In genomic region chr7:4130686-4131452, GRCm38 (mm10) we compare ENCODE assay signal across 8 mouse cellular contexts. TPM values are rescaled to one million over a fixed set of nuclear protein-coding genes. Genes with fewer than 3 reads are reported as not detected.
DNase-seq lines count a peak whose midpoint lies in the region; ATAC-seq and TF ChIP-seq lines count a peak whose summit lies in the region.

No protein-coding gene starts in this region.

- H3K9ac ChIP-seq in midbrain, embryonic 11.5 days (ENCODE audit: low read length) = no peak overlapping the region; the same call in 1 of the 2 replicates

- no peaks in the 10 kb centered on the region for H3K27me3 ChIP-seq in midbrain, embryonic 11.5 days (ENCODE audit: control insufficient read depth, insufficient read depth, low read length)
- no peaks in the 10 kb centered on the region; the same call in 1 of the 2 replicates for H3K27me3 ChIP-seq in spleen, adult 2 months (ENCODE audit: control insufficient read depth, insufficient read depth, low read length)

- H3K4me2 ChIP-seq in midbrain, embryonic 11.5 days = no peak overlapping the region

- TF ChIP-seq POLR2A in spleen, adult 2 months (IDR thresholded peaks at IDR 0.05; ENCODE audit: low read depth, low read length) = no peak

- peak; percentile 83 for ATAC-seq in midbrain, embryonic 11.5 days (ENCODE audit: low FRiP score)

- H3K36me3 ChIP-seq in midbrain, embryonic 11.5 days (ENCODE audit: control insufficient read depth, insufficient read depth, low read length) = peaks cover 11% of the 10 kb centered on the region
- no peaks in the 10 kb centered on the region for H3K36me3 ChIP-seq in spleen, adult 2 months (ENCODE audit: control insufficient read depth, insufficient read depth, low read length)

- intact Hi-C loops in heart, postnatal 25 days (cut with DNase I) = loop anchor here (2.0 to 10.0 kb wide), 2 partner anchors 296 to 374 kb away; partner anchors contain the start of gene Ppp1r12c
- intact Hi-C loops in gastrocnemius, adult 2 months (cut with DNase I) = loop anchor here (2.0 to 10.0 kb wide), 2 partner anchors 296 to 516 kb away; partner anchors contain the start of genes Ndufa3 and Oscar
- intact Hi-C loops in left cerebral cortex, postnatal 4 days (cut with DNase I) = no loop called here

- H3K27ac ChIP-seq in gastrocnemius, adult 2 months = no peak overlapping the region
- H3K27ac ChIP-seq in midbrain, embryonic 11.5 days (ENCODE audit: low read depth, low read length) = no peak overlapping the region; the same call in 1 of the 2 replicates
- H3K27ac ChIP-seq in spleen, adult 2 months (ENCODE audit: insufficient read depth, low read length) = no peak overlapping the region

- DNase-seq in heart, adult 11 months = peak; percentile 94
- DNase-seq in heart, postnatal 25 days (ENCODE audit: low spot score) = no peak
- DNase-seq in cerebellum, adult 9-11 months = peak; percentile 85
- peak; percentile 85 for DNase-seq in gastrocnemius, adult 2 months
- peak; percentile 92 for DNase-seq in induced T-regulatory cell, adult 2 months (ENCODE audit: low read depth)
- peak; percentile 92 for DNase-seq in left cerebral cortex, postnatal 4 days
- DNase-seq in midbrain, embryonic 11.5 days (ENCODE audit: low spot score, missing footprints) = peak; percentile 98
- DNase-seq in spleen, adult 2 months (ENCODE audit: low read depth in 1 of 2, low spot score in 2 of 2) = peak; percentile 62 to 75

- no peaks in the 10 kb centered on the region for H3K9me3 ChIP-seq in midbrain, embryonic 11.5 days (ENCODE audit: control insufficient read depth, low read length)

- TF ChIP-seq CTCF in gastrocnemius, adult 2 months (IDR thresholded peaks at IDR 0.05) = peak; percentile 95
- TF ChIP-seq CTCF in spleen, adult 2 months (IDR thresholded peaks at IDR 0.05; ENCODE audit: extremely low read depth, insufficient read depth, insufficient read length, insufficient replicate concordance) = peak; percentile 99

- WGBS in midbrain, embryonic 11.5 days = 46% methylated on average over 13 of the region's 13 CpGs
- 44% methylated on average over 13 of the region's 13 CpGs for WGBS in spleen, adult 2 months

- no peaks in the 10 kb centered on the region for H3K4me1 ChIP-seq in midbrain, embryonic 11.5 days (ENCODE audit: control insufficient read depth, insufficient read depth, low read length)
- no peaks in the 10 kb centered on the region for H3K4me1 ChIP-seq in spleen, adult 2 months (ENCODE audit: control insufficient read depth, insufficient read depth, insufficient read length)

- no peak overlapping the region for H3K4me3 ChIP-seq in gastrocnemius, adult 2 months
- H3K4me3 ChIP-seq in midbrain, embryonic 11.5 days (ENCODE audit: low read depth, low read length) = no peak overlapping the region
- no peak overlapping the region for H3K4me3 ChIP-seq in spleen, adult 2 months (ENCODE audit: extremely low read depth, insufficient read depth, insufficient read length)

RNA-seq across cellular contexts. Expression of gene Leng8, which starts 6.0 kb away (rescaled TPM):
- total RNA-seq in heart, postnatal 25 days (2021) = 10 to 100 TPM; 37.4 to 40.9 TPM
- total RNA-seq in gastrocnemius, adult 2 months (2021) = 10 to 100 TPM; 44.5 to 45.4 TPM
- total RNA-seq in left cerebral cortex, postnatal 4 days (2021) = 100 to 1,000 TPM; 167 to 177 TPM
- 44.4 and 45.6 TPM in 2 replicates for polyA plus RNA-seq in midbrain, embryonic 11.5 days (2014; fragmentation: Nextera tagmentation; extraction: Ambion mirVana)
- 420 and 586 TPM in 2 replicates for polyA plus RNA-seq in spleen, adult 2 months (2012; rRNA removed)

RNA-seq across cellular contexts. Expression of gene Ttyh1, which starts 11.7 kb away (rescaled TPM):
- under 1 TPM; 0.68 to 0.75 TPM for total RNA-seq in heart, postnatal 25 days (2021)
- total RNA-seq in gastrocnemius, adult 2 months (2021) = 1 to 10 TPM; 1.8 to 4.7 TPM
- total RNA-seq in left cerebral cortex, postnatal 4 days (2021) = 100 to 1,000 TPM; 292 to 311 TPM
- 33.8 and 43.6 TPM in 2 replicates for polyA plus RNA-seq in midbrain, embryonic 11.5 days (2014; fragmentation: Nextera tagmentation; extraction: Ambion mirVana)
- polyA plus RNA-seq in spleen, adult 2 months (2012; rRNA removed) = 5.2 TPM in 2 replicates

RNA-seq across cellular contexts. Expression of gene Leng9, which starts 19.3 kb away (rescaled TPM):
- 1 to 10 TPM; 2.5 to 3.2 TPM for total RNA-seq in heart, postnatal 25 days (2021)
- total RNA-seq in gastrocnemius, adult 2 months (2021) = 1 to 10 TPM; 2.1 to 2.2 TPM
- total RNA-seq in left cerebral cortex, postnatal 4 days (2021) = 1 to 10 TPM; 5.3 to 5.5 TPM
- polyA plus RNA-seq in midbrain, embryonic 11.5 days (2014; fragmentation: Nextera tagmentation; extraction: Ambion mirVana) = 1.5 and 2.0 TPM in 2 replicates
- 9.9 and 13.7 TPM in 2 replicates for polyA plus RNA-seq in spleen, adult 2 months (2012; rRNA removed)

RNA-seq across cellular contexts. Expression of gene Cdc42ep5, which starts 33.8 kb away (rescaled TPM):
- 1 to 10 TPM; 5.7 to 5.9 TPM for total RNA-seq in heart, postnatal 25 days (2021)
- 1 to 10 TPM; 1.4 to 2.0 TPM for total RNA-seq in gastrocnemius, adult 2 months (2021)
- total RNA-seq in left cerebral cortex, postnatal 4 days (2021) = 1 to 10 TPM; 3.0 to 4.0 TPM
- polyA plus RNA-seq in midbrain, embryonic 11.5 days (2014; fragmentation: Nextera tagmentation; extraction: Ambion mirVana) = 15.6 and 17.4 TPM in 2 replicates
- 13.2 and 19.2 TPM in 2 replicates for polyA plus RNA-seq in spleen, adult 2 months (2012; rRNA removed)

Comparison
In these comparisons a context has a peak if more than half of its experiments do, and no peak if none do; other contexts are left out.
1. RNA of gene Ttyh1, which starts 11.7 kb away (total RNA-seq): 292 to 311 TPM in left cerebral cortex, postnatal 4 days; 1.8 to 4.7 TPM in gastrocnemius, adult 2 months and 0.68 to 0.75 TPM in heart, postnatal 25 days; every median in the first group is over 10 times any median in the second.